Mouse (Mus musculus): ENCODE measurements around the gene Reep3. TPM values are rescaled to one million over a fixed set of nuclear protein-coding genes. Genes with fewer than 3 reads are reported as not detected.
"Not testable (repeated sequence)": the region's sequence is repeated elsewhere in the genome, so short reads cannot be mapped to it uniquely, and the experiment has no call there.

Reep3 gene
- 8.5 and 12.5 TPM in 2 replicates for total RNA-seq (2017)

GRCm38 (mm10) chr10:67096621-67097436 is at the start of gene Reep3:
Gene Reep3 (minus strand): TSS chr10:67096945.
- ATAC-seq (replicated peaks; ENCODE audit: low read depth, poor library complexity, severe bottlenecking) = peak; percentile 26

GRCm38 (mm10) chr10:67145623-67146022 is 48.9 kb upstream of the Reep3 start:
- peak; percentile 69 for ATAC-seq (replicated peaks; ENCODE audit: low read depth, poor library complexity, severe bottlenecking)

GRCm38 (mm10) chr10:67144269-67144668 is 47.5 kb upstream of the Reep3 start:
- ATAC-seq (replicated peaks; ENCODE audit: low read depth, poor library complexity, severe bottlenecking) = no peak

- ATAC-seq (replicated peaks; ENCODE audit: low read depth, poor library complexity, severe bottlenecking) = no peak
Observed at GRCm38 (mm10) chr10:67143661-67144060, 46.9 kb upstream of the Reep3 start.

- ATAC-seq (replicated peaks; ENCODE audit: low read depth, poor library complexity, severe bottlenecking) = peak; percentile 39; the same call in 1 of the 2 replicates
Observed at GRCm38 (mm10) chr10:67137437-67137836, 40.7 kb upstream of the Reep3 start.

GRCm38 (mm10) chr10:67134322-67134721 is 37.6 kb upstream of the Reep3 start:
- no peak for ATAC-seq (replicated peaks; ENCODE audit: low read depth, poor library complexity, severe bottlenecking)

GRCm38 (mm10) chr10:67131709-67132108 is 35.0 kb upstream of the Reep3 start:
- no peak for ATAC-seq (replicated peaks; ENCODE audit: low read depth, poor library complexity, severe bottlenecking)

GRCm38 (mm10) chr10:67129531-67129930 is 32.8 kb upstream of the Reep3 start:
- no peak for ATAC-seq (replicated peaks; ENCODE audit: low read depth, poor library complexity, severe bottlenecking)

GRCm38 (mm10) chr10:67126859-67127758 is 30.4 kb upstream of the Reep3 start:
- ATAC-seq (replicated peaks; ENCODE audit: low read depth, poor library complexity, severe bottlenecking) = peak; percentile 27

- ATAC-seq (replicated peaks; ENCODE audit: low read depth, poor library complexity, severe bottlenecking) = peak; percentile 52
Observed at GRCm38 (mm10) chr10:67126061-67126858, 29.5 kb upstream of the Reep3 start.

GRCm38 (mm10) chr10:67124156-67124555 is 27.4 kb upstream of the Reep3 start:
- ATAC-seq (replicated peaks; ENCODE audit: low read depth, poor library complexity, severe bottlenecking) = no peak

- peak; percentile 37 for ATAC-seq (replicated peaks; ENCODE audit: low read depth, poor library complexity, severe bottlenecking)
Observed at GRCm38 (mm10) chr10:67123756-67124155, 27.0 kb upstream of the Reep3 start.

GRCm38 (mm10) chr10:67120640-67121039 is 23.9 kb upstream of the Reep3 start:
- no peak for ATAC-seq (replicated peaks; ENCODE audit: low read depth, poor library complexity, severe bottlenecking)

- no peak for ATAC-seq (replicated peaks; ENCODE audit: low read depth, poor library complexity, severe bottlenecking)
Observed at GRCm38 (mm10) chr10:67120180-67120579, 23.4 kb upstream of the Reep3 start.

GRCm38 (mm10) chr10:67119291-67119690 is 22.5 kb upstream of the Reep3 start:
- ATAC-seq (replicated peaks; ENCODE audit: low read depth, poor library complexity, severe bottlenecking) = no peak

GRCm38 (mm10) chr10:67116251-67116650 is 19.5 kb upstream of the Reep3 start:
- no peak for ATAC-seq (replicated peaks; ENCODE audit: low read depth, poor library complexity, severe bottlenecking)

- ATAC-seq (replicated peaks; ENCODE audit: low read depth, poor library complexity, severe bottlenecking) = peak; percentile 51
Observed at GRCm38 (mm10) chr10:67115666-67116091, 18.9 kb upstream of the Reep3 start.

GRCm38 (mm10) chr10:67115115-67115514 is 18.4 kb upstream of the Reep3 start:
- ATAC-seq (replicated peaks; ENCODE audit: low read depth, poor library complexity, severe bottlenecking) = no peak

GRCm38 (mm10) chr10:67113833-67114232 is 17.1 kb upstream of the Reep3 start:
- ATAC-seq (replicated peaks; ENCODE audit: low read depth, poor library complexity, severe bottlenecking) = no peak

GRCm38 (mm10) chr10:67112967-67113366 is 16.2 kb upstream of the Reep3 start:
- ATAC-seq (replicated peaks; ENCODE audit: low read depth, poor library complexity, severe bottlenecking) = not testable (repeated sequence)
